Mouse (Mus musculus): Measurements from ENCODE around the gene Rplp2.

- TF ChIP-seq CTCF (IDR thresholded peaks at IDR 0.05) (no peak), EP300 (IDR thresholded peaks at IDR 0.05; ENCODE audit: insufficient read depth, low read depth, low read length) (no peak)
These were observed 31.1 kb downstream of the Rplp2 start for GRCm38 (mm10) chr7:141478270-141478748.
